Mouse (Mus musculus) urinary bladder, adult 2 months (tissue): ENCODE measurements around the gene Ncbp1. TPM values are rescaled to one million over a fixed set of nuclear protein-coding genes. Genes with fewer than 3 reads are reported as not detected.

Experiments used
- DNase-seq: peaks from one replicate; pipeline ENCODE4 v3.0.0; 2022; ENCODE audit warnings: low spot score
- polyA plus RNA-seq: library from polyadenylated mRNA; depleted of rRNA; stranded (reverse); fragments of >200 nt; gene quantifications from 2 replicates; pipeline ENCODE4 v1.2.3, GENCODE M21; 2012; rRNA removed

Gene Ncbp1
- 32.9 and 33.7 TPM in 2 replicates for polyA plus RNA-seq

GRCm38 (mm10) chr4:46138287-46139222, at the start of gene Ncbp1, which contains the start of gene Tstd2:
Ncbp1 (plus strand) TSS chr4:46138613.
Tstd2 (minus strand) TSS chr4:46138694.
- peak; percentile 96 for DNase-seq

DNA sequence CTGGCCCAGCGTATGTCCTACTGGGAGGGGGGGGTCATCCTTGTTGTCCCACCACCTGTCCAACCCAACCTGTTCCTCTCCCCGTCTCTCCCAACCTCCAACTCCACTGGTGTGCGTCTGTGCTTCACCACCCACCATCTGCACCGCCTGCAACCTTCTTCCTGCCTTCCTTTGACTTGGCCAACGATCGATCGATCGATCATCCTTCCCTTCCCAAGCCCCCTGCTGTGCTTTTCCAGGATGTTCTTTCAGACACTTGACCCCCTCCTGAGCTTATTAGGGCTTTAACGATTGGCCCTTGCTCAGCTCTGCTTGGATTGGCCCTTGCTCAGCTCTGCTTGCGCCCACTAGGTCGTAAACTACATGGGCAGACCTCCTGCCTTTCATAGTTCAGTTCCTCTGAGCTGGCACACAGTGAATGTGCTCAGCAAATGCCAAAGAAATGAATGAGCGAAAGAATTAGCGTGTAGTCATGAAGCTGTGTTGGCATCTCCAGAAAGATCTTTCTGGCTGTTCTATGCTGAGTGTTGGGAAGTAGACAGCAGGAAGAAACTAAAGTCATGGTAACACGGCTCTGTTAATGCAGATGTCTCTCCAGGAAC, 48.8 kb upstream of the Ncbp1 start:
- no peak for DNase-seq

DNA sequence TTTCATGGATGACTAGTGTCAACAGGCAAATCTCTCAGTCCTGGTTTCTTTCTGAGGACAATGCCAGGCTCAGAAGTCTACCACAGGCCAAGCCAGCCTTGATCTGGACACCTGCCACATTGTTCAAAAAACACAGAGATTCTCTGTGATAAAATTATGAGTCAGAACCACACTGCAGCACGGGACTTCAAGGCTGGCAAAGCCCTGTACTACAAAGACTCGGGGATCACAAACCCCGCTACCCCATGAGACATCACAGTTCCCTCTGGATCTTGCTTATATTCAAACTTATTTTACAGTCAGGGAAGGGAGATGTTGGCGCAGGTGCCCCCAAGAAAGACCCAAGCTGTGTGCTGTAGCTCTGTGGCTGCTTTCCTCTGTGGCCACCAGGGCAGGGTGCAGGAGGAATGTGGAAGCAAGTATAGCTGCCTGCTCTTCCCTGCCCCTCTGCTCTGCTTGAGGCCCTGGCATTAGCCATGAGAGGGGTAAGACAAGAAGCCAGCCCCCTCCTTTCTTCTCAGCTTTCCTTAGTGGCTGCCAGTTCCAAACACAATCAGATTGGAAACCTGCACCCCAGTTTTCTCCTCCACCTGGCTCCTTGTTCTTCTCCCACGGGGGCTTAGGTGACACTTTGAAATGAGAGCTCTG, 45.9 kb upstream of the Ncbp1 start:
- DNase-seq = no peak

DNA sequence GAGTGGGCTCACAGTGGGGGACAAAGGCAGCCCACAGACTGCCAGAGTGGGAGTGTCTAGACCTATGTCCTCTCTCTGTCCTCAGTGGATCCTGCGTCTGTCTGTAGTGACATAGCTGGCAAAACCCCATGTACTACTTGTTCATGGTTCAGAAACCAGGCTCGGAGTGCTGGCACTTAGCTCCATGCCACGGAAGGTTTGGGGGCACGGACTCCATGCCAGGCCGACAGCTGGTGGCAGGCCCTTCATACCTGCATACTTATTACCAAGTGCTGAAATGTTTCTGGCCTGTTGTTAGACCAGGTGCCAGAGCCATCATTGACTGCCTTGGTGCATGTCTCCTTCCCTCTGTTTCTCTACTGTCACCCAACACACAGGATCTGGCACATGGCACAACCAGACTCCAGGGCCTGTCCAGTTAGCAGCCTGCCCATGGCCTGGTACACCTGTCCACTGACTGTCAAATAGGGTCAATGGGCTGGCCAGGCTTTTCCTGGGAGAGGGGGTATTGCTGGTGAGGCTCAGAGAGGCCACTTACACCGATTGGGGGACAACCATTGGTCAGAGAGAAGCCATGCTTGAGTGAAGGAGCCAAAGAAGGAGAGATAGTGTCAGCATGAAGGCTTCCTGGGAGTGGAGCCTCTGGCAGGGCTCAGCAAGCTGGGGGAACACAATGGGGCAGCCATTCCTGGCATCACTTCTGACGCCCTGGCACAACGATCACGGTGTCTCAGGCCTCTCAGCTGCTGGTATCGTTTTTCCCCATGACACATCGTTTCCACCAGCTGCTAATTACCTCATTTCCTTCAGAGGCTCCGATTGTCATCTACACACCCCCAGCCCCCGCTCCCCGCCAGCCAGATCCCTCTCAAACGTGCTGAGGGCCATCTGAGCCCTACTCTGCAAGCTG, 43.2 kb upstream of the Ncbp1 start:
- DNase-seq = no peak

GRCm38 (mm10) chr4:46095826-46096159, 42.6 kb upstream of the Ncbp1 start:
- DNase-seq = no peak

- no peak for DNase-seq
Observed at GRCm38 (mm10) chr4:46096546-46096945, 41.9 kb upstream of the Ncbp1 start.

GRCm38 (mm10) chr4:46097591-46097990, 40.8 kb upstream of the Ncbp1 start:
- no peak for DNase-seq

DNA sequence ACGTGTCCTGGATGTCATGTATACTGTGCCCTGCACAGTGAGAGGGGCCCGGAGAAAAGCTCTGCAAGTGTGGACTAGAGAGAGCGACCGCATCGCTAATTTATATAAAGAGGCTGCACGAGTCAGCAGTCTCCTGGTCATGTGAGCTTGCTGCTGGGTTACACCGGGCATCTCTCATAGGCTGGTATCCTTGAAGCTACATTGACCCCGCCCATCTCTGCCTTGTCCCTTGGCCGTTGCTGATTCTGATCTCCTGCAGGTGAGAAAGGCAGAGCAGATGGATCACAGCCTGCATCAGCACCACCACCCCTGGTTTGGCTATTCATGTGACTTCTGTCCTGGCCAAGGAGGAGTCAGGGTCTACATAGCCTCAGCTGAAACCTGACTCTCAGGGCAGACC, 39.3 kb upstream of the Ncbp1 start:
- no peak for DNase-seq

DNA sequence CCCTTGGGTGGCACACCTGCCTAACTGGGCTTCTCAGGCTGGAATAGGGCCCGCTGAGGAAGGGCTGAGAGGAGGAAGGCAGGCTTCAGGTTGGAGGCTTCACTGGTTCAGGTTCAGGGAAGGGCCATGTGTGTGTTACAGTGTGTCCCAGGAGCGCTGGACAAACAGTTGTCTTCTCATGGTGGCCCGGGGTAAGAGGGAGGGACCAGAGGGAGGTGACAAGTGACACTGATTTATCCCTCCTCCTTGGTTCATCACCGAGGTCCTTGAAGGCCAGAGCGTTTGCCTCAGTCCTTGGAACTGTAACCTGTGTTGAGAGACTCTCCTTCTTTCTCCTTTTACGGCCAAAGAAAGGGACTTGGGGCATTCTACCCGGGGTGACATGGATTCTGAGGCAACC, 37.9 kb upstream of the Ncbp1 start:
- DNase-seq = no peak

GRCm38 (mm10) chr4:46101211-46101711, 37.2 kb upstream of the Ncbp1 start:
- DNase-seq = no peak

DNA sequence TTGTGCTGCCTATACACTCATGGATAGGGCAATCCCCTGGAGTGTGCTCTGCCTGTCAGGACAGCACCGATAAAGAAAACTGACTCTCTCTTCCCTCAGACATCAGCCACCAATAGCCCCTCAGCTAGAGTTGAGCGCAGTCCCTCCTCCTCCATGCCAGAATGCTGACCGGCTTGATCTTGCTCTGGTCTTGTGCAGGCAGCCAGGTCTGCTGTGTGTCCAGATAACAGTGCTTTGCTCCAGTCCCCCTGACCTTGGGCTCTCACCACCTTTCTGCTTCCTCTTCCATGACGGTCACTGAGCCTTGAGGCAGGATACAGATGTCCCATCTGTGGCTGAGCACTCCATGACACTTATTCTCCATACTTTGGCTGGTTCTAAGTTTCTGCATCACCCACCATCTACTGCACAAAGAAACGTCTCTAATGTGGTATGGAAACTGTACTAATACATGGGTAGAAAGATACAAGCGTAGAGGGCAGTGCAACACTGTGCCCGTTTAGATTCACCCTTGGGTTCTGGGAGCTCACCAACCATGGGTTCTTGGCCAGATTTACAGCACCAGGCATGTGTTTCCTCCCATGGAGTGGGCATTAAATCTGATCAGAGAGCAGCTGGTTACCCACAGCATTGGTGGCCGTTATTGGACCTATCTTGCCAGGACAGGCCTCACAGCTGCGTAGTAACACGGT, 36.2 kb upstream of the Ncbp1 start:
- DNase-seq = no peak

GRCm38 (mm10) chr4:46110084-46110483, 28.3 kb upstream of the Ncbp1 start:
- no peak for DNase-seq

- DNase-seq = no peak
Observed at GRCm38 (mm10) chr4:46111361-46111760, 27.1 kb upstream of the Ncbp1 start.

GRCm38 (mm10) chr4:46115308-46115707, 23.1 kb upstream of the Ncbp1 start:
- no peak for DNase-seq

DNA sequence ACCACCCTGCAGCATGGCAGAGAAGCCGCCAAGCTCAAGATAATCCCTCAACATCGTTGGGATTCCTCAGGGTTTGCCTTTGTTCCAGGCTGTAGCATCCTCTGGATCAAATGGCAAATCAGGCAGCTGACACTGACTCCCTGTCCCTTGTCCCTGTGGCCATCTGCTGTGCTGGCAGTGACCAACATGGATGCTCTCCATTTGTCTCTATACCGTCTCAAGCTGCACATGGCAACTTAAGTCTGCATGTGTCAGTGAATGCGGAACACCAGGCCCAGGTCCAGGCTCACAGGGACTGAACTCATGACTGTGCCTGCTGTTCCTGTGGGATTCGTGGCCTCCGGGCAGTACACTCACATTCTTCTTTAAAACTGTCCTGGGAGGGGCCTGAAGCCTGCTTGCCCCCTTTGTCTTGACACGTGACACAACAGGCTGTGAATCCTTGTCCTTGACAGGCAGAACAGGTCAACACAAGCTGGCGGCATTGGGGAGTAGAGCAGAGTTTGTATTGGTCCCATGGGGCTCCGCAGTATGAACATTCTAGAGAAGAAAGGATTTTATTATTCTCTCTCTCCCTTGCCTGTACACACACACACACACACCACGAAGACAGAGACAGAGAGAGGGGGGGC, 21.8 kb upstream of the Ncbp1 start:
- no peak for DNase-seq

- no peak for DNase-seq
Observed at GRCm38 (mm10) chr4:46117536-46117935, 20.9 kb upstream of the Ncbp1 start.

DNA sequence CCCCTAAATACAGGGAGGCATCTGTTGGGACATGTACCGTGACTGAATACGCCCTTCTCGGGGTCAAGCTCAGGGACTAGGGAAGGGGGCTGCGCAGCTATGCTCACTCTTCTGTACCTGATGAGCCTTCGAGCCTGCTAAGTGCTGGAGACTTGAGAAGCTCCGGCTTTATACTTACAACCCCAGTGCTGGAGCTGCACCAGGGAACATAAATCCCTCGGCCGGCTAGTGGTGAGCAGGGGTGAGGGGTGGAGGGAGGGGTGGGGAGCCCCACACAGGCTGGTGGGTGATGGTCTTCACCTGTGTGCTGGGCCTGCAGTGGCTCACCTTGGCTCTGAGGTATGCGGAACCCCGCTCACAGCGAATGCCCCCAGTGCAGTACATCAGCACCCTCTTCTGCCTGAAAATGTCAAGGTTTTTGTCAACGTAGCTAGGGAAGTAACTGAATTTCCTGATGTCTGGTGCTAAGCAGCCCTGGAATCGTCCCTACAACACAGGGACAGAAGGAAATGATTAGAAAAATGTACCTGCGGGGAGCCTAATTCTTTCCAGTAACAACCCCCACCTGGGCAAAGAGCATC, 18.8 kb upstream of the Ncbp1 start:
- no peak for DNase-seq

DNA sequence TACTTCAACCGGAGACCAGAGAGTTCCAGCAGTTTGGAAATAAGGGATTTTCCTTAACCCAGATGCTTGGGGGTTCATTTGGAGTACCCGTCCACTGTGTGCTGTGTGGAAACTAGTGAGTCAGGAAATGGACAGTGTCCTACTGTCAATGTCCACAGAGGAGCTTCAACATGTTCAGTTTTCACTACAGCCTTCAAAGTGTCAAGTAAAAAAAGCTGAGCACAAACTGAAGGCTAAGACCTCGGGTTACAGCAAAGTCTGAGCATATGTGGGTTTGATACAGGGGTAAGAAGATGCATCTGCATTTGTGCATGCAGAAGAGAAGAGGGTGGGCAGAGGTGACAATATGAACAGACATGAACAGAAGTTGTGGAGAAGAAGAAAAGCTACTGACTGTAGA, 17.6 kb upstream of the Ncbp1 start:
- DNase-seq = no peak

DNA sequence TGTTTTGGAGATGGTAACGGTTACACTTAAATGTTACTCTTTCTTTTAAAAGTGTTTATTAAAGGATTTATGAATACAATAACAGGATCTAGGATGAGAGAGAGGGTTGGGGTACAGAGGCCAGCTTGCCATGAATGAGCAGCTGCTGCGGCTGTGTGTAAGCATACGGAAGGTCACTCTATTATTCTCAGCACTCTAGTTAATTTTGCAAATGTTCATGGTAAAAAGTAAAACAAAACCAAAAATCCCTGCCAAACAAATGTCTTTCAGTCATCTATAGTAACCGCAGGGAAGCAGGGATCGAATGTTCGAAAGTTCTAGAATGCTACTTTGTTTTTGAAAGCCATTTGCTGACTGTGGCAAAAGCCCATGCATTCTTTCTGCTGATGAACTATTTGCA, 15.1 kb upstream of the Ncbp1 start:
- no peak for DNase-seq

- no peak for DNase-seq
Observed at GRCm38 (mm10) chr4:46126541-46126940, 11.9 kb upstream of the Ncbp1 start.
